Mouse (Mus musculus) common myeloid progenitor, adult 5-6 weeks (primary cell): Measurements from ENCODE around the gene D330020A13Rik. TPM values are rescaled to one million over a fixed set of nuclear protein-coding genes. Genes with fewer than 3 reads are reported as not detected.

Experiments
- ATAC-seq: replicated peaks from 2 replicates; pipeline ENCODE4 v1.8.0; 2016; ENCODE audit warnings: low read depth, mild to moderate bottlenecking, moderate TSS enrichment, inconsistent platforms; ENCODE audit not compliant: poor library complexity, severe bottlenecking
- total RNA-seq: library from RNA; stranded (forward); fragments of 200-1000, 187-1606 nt; gene quantifications from 2 replicates; pipeline ENCODE4 v1.2.3, GENCODE M21; 2017

The D330020A13Rik gene
- total RNA-seq, result not detected in 2 replicates

DNA sequence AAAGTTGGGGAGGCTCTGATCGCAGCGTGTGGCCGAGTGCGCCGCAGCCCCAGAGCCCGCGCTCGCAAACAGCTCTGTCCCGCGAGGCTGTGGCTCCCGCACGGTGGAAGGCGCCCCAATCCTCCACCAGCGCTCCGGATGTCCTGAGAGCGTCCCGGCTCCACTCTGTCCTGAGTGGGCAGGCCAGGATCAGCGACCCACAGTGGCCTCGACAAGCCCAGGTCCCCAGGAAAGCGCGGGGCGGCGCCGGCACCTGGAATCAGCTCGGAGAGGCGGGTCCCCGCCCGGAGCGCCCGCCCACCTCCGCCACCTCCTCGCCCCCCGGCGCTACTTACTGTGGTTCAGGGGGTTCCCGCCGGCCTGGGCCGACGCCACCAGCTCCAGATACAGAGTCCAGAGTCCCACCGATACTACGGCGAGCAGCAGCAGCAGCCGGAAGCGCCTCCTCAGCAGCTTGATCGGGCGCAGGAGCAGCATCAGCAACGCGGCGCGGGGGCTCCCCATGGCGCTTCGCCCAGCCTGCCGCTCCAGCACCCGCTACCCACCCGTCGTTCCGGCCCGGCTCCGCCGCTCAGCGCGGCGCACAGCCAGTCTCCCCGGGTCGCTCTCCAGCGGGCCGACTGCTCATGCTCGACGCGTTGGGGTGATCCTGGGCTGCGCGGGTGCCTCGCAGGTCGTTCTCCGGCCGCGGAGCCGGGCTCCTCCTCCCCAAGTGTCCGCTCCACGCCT lies at the start of gene D330020A13Rik, which contains the start of gene B4galnt3:
Gene D330020A13Rik, plus strand, starts transcription at position 309 of the 729 bp plus-strand sequence.
Gene B4galnt3, minus strand, starts transcription at position 504 of the 729 bp plus-strand sequence.
- peak; percentile 53 for ATAC-seq

DNA sequence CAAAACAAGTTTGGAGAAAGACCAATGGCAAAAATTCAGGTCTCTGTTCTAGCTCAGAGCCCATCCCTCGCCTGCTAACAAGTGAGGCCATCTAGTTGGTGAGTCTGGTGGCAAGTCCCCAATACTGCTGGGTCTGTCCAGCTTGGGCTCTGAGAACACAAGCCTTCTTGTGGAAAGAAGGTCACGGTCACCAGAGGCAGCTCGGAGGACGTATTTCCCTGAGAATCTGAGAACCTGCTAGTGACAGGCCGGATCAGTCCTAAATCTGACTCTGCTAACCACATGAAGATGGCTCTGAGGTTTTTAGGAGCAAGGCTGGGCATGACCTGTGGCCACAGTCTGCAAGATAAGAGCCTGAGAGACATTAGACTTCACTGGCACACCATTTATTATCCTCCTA lies 47.5 kb upstream of the D330020A13Rik start:
- no peak for ATAC-seq

DNA sequence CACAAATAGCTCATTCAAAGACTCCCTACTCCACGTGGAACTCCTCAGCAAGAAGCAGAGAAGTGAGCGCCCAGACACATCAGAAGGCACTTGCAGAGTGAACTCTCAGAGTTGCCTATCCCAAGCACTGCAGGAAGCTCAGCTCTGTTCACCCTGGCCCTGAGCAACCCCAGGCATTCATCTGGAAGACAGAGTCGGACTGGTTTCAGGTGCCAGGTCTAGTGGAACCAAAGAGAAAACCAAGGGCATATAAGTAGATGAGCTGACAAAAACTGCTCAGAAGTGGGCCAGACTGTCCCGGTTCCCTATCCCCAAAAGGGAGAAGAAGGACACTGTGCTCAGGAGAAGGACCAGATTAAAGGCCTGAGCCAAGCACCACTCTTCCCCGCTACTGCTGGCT lies 44.3 kb upstream of the D330020A13Rik start:
- ATAC-seq, result no peak

DNA sequence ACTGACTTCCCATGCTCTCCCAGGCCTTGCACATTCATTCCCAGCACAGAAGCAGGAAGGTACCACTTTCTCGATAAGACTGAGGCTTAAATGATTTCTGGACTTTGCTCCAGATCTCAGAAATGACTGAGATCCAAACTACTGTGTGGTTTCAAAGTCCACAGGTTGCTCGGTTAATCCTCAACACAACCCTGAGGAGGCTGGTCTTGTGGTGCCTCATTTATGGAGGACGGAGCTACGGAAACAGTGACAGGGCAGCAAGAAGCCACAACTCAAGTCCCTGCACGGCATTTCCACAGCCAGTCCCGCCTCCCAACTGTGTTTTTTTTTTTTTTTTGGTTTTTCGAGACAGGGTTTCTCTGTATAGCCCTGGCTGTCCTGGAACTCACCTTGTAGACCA lies 43.2 kb upstream of the D330020A13Rik start:
- ATAC-seq, result no peak

DNA sequence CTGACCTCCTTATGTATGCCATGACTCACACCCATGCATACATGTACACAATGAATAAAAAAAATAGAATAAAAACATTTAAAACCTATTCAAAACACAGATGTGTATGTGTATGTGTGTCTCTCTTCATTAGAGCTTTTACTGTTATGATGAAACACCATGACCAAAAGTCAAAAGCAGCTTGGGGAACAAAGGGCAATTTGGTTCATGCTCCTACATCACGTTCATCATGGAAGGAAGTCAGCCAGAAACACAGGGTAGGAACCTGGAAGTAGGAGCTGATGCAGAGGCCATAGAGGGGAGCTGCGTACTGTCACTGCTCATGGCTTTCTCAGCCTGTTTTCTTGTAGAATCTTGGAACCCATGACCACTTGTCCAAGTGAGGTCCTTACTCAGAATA lies 41.4 kb upstream of the D330020A13Rik start:
- no peak for ATAC-seq

DNA sequence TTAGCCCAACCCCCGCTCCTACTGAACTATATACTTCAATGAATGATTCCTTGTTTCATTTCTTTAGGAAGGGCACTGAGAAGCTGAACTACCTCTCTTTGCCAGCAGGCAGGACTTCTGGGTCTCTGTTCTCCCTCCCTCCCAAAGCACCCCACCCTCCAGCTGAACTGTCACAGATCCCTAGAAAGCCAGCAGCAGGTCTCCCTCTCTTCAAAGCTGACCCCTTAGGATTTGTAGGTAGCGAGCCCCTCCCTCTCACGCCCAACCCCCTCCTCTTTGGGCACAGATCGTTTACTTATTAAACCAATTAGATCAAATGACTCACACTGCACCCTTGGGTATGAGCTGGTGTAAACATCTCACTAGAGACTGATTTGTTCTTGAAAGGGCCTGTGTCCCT lies 39.5 kb upstream of the D330020A13Rik start:
- no peak for ATAC-seq

DNA sequence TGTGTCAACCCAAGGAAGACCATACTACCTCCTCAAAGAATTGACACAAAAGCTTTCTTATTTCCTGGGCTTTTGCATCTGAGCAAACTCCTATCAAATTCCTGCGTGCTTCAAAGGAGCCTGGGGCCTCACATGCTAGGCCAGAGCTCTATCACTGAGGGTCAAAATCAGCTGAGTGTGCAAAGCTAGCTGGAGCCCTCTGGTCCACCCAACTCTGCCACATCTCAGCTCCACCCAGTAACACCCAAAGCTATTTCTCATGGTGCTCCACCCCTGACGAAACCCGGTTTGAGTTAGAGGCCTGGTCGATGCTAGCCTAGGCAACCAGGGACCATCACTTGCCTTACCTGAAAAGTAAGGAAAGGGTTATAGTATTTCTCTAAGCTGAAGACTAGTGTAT lies 39.0 kb upstream of the D330020A13Rik start:
- ATAC-seq, result no peak

DNA sequence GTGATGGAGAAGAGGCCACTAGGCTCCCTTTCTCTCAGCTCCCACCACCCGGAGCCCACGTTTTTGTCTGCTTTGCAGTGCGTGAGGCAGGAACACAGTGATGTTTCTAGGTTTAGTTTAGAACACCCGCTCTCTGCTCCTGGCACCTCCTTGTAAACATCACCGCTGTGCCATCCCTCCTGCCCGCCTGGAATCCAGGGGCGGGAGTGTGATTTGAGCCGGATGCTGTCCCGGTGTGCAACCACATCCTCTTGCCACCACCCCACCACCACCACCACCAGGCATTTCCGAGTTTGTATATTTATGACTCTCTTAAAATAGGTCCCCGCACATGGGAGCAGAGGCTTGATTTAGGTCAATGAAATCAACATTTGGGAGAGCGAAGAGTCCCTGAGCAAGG lies 38.5 kb upstream of the D330020A13Rik start:
- no peak for ATAC-seq

DNA sequence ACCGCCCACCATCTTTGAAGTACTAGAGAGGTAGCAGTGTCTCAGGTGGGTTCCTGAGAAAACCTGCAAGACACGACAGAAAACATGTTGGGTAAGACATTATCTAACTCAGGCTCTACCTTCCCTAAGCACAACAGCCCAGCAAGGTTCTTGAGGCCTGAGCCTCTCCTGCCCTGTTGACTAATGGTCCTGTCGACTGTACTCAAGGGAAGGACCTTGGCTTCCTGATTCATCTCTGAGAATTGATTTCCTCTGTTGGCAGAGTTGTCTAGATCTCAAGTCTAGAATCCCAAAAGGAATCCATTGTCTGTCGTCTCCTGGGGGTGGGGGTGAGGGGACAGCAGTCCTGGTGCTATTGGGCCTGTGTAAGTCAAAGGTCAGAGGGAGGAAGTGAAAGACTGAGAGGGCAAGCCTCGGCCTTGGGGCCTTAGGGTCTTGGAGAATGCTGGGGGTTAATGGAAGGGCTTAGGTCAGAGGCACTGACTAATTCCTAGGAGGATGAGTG lies 37.7 kb upstream of the D330020A13Rik start:
- ATAC-seq, result no peak

DNA sequence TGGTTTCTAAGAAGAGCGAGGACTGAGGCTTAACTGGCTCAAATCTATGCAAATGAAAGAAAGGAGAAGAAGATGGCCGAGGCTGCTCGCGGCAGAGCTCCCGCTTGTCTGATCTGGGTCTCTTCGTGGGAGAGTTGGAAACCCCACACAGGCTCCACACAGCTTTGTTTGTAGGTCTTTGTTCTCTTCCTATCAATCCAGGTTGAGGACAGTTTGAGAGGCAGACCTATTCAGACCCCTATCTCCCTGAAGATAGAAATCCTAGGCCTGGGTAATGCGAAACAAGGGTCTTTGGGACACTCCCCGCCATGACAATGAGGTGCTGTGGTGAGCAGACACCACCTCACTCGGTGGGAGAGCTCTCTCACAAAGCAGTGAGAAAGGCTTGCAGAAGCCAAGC lies 34.7 kb upstream of the D330020A13Rik start:
- ATAC-seq, result no peak

DNA sequence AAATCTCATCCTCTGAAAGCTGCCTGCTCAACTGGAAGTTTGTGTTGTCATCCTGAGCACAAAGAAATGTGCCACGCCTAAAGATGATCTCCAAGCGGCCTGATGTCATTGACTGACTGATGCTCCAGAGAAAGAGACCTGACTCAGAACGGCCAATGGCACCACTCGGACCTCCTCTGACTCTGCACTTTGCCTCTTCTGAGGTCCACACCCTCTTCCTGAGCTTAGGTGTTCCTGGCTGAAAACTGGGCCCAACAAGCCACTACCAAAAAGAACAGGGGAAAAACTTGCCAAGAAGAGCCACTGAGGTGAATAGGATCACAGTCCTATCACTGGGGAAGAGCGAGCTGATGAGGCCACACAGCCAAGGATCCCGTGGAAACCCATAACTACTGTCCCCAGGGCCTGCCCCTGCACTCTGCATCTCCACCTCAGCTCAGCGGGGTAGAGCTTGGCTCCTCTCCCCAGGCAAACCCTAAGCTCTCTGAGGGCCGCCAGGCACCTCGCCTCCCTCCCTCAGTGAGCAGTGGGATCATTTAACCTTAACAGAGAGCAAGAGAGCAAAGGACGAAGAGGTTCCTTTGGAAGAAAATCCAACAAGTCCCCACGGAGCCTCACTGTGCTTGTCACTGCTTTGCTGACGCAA lies 31.2 kb upstream of the D330020A13Rik start:
- ATAC-seq, result no peak

DNA sequence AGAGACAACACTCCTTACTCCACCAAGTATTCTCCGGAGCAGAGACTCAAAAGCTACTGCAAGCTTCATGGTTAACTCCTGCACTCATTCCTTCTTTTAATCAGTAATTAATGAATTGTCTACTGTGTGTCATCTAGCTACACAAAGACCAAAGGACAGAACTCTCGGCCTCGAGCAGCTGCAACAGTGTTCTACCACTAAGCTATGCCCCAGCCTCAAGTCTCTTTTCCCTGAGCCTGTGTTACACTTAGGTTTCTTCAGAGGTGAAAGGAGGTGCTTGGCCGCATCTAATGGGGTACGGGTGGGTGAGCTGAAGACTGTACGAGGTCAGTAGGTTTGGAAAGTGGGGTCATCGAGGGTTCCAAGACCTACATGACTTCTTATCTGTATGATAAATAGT lies 30.6 kb upstream of the D330020A13Rik start:
- ATAC-seq, result no peak

DNA sequence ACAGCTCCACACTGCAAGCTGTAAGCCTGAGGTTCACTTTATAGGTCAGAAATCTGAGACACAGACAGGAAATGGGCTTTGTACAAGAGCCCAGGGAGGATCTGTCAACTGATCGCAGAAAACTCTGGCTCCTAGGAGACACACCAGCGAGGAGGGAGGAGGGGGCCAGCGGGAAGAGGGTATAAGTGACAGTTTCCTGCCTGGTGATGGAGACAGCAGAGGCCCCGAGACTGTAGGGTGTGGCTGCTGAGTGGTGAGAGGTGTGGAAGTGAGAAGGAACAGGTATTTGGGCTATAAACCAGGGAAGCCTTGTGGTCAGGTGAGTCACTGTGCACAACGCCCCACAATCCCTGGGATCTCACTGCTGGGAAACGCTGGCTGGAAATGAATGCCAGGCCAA lies 30.0 kb upstream of the D330020A13Rik start:
- ATAC-seq, result no peak

DNA sequence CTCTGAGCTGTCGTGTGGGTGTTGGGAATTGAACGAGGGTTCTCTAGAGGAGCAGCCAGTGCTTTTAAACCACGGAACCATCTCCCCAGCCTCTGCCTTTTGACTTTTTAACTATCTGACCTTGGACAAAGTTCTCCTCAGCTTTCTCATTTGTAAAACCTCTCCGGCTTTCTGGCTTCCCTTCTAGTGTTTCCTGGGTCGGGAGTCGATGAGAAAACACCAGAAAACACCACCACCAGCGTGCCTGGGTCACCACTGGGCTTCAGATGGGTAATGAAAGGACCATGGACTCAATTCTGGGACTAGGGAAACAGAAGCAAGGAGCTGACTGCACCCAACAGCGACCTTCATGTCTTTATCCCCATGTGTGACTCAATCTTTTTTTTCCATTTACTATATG lies 20.0 kb upstream of the D330020A13Rik start:
- no peak for ATAC-seq

DNA sequence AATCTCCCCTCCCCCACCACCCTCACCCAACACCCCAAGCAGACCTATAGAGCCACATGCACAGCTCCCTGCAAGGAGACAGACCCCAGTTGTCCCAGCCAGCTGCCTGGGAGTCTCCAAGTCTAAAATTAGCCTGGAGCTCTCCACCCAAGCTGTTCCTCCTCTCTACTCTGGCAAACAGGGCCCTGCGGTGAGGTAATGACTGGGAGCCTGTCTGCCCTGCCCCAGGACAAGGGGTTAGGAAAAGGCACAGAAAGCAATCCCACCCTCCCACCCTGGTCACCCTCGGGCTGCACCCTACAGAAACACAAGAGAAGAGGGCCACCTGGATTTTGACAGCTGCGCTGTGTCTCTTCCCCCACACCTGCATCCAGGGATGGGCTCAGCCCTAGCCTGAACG lies 19.3 kb upstream of the D330020A13Rik start:
- ATAC-seq, result no peak

DNA sequence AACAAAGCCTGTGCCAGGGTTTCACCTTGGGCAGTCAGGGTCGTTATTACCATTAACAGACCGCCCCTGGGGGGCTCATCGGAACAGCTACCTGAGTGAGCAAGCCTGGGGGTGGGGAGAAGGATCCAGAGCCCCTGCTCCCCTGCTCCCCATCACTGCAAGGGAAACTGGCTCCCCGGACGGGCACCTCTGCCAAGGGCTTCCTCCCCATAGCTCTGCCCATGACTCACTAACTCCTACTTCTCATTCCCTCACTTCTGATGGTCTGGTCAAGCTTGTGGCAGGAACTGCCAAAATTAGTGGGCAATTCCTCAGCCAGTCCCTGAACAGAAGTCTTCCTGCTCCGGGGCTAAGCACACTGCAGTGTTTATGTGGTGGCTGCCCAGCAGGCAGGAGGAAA lies 18.9 kb upstream of the D330020A13Rik start:
- no peak for ATAC-seq

DNA sequence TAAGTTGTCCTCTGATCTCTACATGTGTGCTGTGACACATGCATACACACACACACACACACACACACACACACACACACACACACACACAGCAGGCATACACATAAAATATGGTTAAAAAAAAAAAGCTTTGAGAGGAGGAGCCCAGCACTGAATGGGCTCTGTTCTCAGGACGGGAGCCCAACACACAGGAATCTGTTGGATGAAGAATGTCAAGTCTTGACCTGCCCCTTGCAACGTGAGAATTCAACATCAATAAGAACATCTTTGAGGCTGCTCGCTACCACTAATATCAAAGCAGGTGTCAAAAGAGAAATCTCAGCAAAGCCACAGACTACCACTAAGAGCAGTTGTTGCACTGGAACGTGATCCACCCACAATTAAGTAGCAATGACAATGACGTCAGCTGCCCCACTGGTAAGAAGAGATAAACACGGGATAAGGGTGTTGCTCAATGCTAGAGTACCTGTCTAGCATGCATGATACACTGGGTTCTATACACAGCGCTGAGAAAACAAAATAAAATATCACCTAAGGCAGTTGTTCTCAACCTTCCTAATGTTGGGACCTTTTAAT lies 17.2 kb upstream of the D330020A13Rik start:
- ATAC-seq, result no peak

DNA sequence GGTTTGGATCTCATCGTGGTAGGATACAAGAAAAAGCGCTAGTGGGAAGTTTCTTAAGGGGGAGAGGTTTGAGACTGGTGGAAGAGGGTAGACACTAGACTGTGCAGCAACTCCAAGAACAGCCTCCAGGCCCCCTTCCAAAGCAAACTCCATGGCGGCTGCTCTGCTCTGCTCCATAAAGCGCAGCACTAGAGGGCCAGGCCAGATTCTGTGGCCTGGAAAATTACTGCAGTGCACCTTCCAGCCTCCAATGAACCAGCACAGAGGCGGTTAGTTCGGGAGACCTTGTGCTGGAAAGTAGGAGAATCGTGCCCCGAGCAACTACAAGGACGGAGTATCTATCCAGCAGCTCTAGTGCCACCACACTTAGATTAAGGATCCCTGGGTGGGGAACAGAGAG lies 6.9 kb upstream of the D330020A13Rik start:
- ATAC-seq, result no peak

DNA sequence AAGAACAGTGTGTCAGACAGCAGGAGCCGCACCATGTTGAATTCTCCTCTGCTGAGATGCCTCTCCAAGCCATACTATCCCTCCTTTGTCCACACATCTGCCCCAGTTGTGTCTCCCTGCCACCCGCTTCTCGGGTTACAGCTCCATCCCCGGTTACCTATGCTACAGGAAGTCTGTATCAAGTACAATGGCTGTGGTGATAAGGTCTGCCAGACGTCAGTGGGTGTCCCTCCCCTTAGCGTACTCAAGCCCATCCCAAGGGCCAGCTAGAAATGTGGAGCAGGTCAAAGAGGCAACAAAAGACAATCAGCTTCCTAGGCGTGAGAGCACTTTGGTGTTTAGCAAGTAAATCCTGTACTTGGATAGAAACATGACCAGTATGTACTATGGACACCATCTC lies 5.6 kb upstream of the D330020A13Rik start:
- ATAC-seq, result no peak

DNA sequence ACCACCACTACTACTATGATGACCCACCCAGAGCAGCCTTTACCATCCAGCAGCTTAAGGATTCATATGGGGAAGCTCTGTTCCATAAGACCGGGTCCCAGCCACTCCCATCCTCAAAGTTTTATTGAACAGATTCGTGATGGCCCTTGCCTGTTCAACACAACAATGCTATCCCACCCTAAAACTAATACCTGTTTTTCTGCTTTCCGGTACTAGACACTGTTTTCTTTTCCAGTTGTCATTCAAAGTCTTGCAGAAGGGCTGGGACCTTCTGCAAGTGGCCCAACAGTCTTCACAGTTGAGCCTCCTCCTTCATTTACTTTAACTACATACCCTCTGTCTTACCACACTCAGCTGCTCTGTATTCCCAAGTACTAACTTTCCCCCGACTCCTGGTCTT lies 4.7 kb upstream of the D330020A13Rik start:
- ATAC-seq, result no peak

DNA sequence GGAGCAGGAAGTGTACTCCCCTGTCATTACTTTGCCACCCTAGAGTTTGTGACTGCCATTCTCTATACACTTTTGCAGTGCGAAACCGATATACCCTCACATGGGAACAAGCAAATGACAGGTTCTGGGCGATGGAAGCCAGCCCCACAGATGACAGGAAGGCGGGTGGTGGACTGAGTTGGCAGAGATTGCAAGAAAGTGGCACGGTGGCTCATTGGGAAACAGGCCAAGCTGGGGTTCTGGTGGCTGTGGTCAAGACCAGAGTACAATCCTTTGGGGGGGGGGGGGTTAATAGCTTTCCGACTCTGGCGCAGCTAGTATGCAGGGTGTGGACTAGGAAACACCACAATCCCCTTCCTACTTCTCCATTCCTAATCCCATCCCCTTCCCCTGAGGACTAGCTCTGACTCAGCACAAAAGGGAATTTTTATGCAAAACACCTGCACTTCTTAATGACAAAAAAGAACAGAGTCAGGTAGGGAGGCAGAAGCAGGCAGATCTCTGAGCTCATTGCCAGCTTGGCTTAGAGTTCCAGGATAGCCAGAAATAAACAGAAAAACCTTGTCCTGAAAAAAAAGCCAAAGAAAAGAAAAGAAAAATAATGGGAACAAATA lies 2.7 kb upstream of the D330020A13Rik start:
- ATAC-seq, result no peak
